Mouse (Mus musculus): Measurements from ENCODE around the gene Ssh1. TPM values are rescaled to one million over a fixed set of nuclear protein-coding genes. Genes with fewer than 3 reads are reported as not detected.

Ssh1 gene
- total and polyA plus RNA-seq, 2 experiments from 2014 or later, result 10.4 to 11.5 TPM

DNA sequence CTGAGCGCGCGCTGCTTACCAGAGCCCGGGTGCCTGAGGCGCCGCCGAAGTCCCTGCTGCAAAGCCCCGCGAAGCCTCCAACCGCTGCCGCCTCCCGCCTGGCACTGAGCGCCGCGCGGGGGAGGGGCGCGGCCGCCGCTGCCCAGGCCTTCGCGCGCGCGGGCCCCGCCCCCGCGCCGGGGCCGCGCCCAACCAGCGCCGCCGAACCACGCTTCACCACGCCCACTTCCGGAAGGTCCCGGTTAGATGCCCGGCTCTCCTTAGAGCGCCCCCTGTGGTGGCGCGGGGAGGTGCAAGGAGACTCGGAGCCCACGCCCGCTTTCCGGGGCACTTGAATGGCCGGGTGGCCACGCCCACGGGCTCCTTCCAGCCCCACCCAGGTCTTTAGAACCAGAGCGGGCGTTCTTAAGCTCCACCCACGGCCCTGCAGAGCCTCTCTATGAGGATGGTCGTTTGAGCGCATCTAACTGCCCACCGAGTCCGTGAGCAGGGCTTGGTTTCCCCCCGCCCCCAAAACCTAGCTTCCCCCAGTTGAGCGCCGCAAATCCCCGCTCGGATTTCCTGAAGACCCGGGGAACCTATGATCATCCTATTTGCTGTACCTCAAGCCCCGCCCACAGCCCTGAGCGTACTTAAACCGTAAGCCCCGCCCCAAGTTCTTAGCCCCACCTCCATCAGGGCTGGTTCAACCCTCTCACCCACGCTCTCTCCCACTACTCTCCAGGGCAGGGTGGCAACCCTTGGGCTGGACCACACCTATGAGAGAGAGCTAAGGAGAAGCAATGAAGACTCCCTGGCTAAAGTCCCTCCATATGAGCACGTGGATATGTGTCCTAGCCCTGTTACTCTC, 84.9 kb downstream of the Ssh1 start, which contains the start of gene Coro1c:
Gene Coro1c (minus strand): TSS at position 167 of the 850 bp plus-strand sequence.
- DNase-seq (peak; percentile 99), ATAC-seq (peak; percentile 91)
- peak within 1 kb of the TSS; percentile 87 for H3K9ac ChIP-seq
- no peaks in the 10 kb centered on the region for H3K27me3 ChIP-seq (ENCODE audit: insufficient read depth, low read length)
- TF ChIP-seq CTCF (IDR thresholded peaks at IDR 0.05; ENCODE audit: low read depth), result peak; percentile 86
- H3K4me3 ChIP-seq (ENCODE audit: low read depth, low read length), result peak within 1 kb of the TSS; percentile 93
- H3K4me1 ChIP-seq (ENCODE audit: insufficient read depth), result peaks cover 22% of the 10 kb centered on the region; the same call in 1 of the 2 replicates
- H3K4me2 ChIP-seq (ENCODE audit: low read depth), result peak within 1 kb of the TSS; percentile 73
- WGBS, result under 1% methylated on average over 50 of the region's 68 CpGs
- H3K27ac ChIP-seq (ENCODE audit: low read depth, low read length), result peak within 1 kb of the TSS; percentile 94
- no peaks in the 10 kb centered on the region for H3K9me3 ChIP-seq (ENCODE audit: low read length)
- no peaks in the 10 kb centered on the region for H3K36me3 ChIP-seq (ENCODE audit: insufficient read depth)

- Histone ChIP-seq H3K4me3 (ENCODE audit: low read depth, low read length) (peak overlapping the region; percentile 93), H3K36me3 (ENCODE audit: insufficient read depth) (no peaks in the 10 kb centered on the region), H3K9me3 (ENCODE audit: low read length) (no peaks in the 10 kb centered on the region), H3K4me1 (ENCODE audit: insufficient read depth) (peaks cover 22% of the 10 kb centered on the region; the same call in 1 of the 2 replicates), H3K27me3 (ENCODE audit: insufficient read depth, low read length) (no peaks in the 10 kb centered on the region), H3K4me2 (ENCODE audit: low read depth) (peak overlapping the region; percentile 73), H3K9ac (peak overlapping the region; percentile 87), H3K27ac (ENCODE audit: low read depth, low read length) (peak overlapping the region; percentile 94)
- 4% methylated on average over 61 of the region's 69 CpGs for WGBS
- 0 out of 2 replicates have a peak, but pooled peaks have one; percentile 1 for TF ChIP-seq CTCF (IDR thresholded peaks at IDR 0.05; ENCODE audit: low read depth)
- DNase-seq (peak; percentile 70), ATAC-seq (peak; percentile 66)
These were observed 85.7 kb downstream of the Ssh1 start for GRCm38 (mm10) chr5:113907786-113908567.

DNA sequence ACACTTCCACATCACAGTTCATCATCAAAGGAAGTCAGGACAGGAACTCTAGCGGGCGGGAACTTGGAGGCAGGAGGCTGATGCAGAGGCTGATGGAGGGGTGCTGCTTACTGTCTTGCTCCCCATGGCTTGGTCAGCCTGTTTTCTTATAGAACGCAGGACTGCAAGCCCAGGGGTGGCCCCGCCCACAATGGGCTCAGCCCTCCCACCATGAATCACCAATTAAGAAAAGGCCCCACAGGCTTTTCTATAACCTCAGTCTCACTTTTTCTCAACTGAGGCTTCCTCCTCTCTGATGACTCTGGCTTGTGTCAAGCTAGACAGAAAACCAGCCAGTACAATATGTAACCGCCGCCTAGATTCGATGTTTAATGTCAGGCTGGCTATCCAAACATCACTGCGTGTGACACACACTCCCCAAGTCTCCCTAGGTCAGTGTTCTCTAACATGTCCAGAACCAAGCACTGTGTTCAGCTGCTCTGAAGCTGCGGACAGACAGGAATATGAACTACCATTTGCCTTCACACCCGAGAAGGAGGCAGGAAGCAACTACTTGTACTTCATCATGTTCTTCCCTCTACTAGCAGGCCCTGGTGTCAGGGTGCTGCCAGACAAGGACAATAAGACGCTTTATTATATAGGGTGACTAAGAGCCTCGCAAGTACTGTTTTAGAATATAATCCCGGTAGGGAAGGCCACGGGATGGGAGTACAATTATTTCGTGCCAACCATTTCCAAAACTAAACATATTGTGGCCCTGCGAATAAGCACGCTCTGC, 86.5 kb downstream of the Ssh1 start:
- H3K27me3 ChIP-seq (ENCODE audit: insufficient read depth, low read length), result no peaks in the 10 kb centered on the region
- no peaks in the 10 kb centered on the region for H3K9me3 ChIP-seq (ENCODE audit: low read length)
- H3K4me2 ChIP-seq (ENCODE audit: low read depth), result peak overlapping the region; percentile 73
- DNase-seq (peak; percentile 41), ATAC-seq (no peak)
- H3K36me3 ChIP-seq (ENCODE audit: insufficient read depth), result no peaks in the 10 kb centered on the region
- peak overlapping the region; percentile 87 for H3K9ac ChIP-seq
- WGBS, result 11% methylated on average over 17 of the region's 17 CpGs
- H3K4me3 ChIP-seq (ENCODE audit: low read depth, low read length), result peak overlapping the region; percentile 93
- peak overlapping the region; percentile 94 for H3K27ac ChIP-seq (ENCODE audit: low read depth, low read length)
- no peak for TF ChIP-seq CTCF (IDR thresholded peaks at IDR 0.05; ENCODE audit: low read depth)
- H3K4me1 ChIP-seq (ENCODE audit: insufficient read depth), result peaks cover 22% of the 10 kb centered on the region; the same call in 1 of the 2 replicates

GRCm38 (mm10) chr5:113904987-113905386, 88.7 kb downstream of the Ssh1 start:
- Histone ChIP-seq H3K9me3 (ENCODE audit: low read length) (no peaks in the 10 kb centered on the region), H3K27ac (ENCODE audit: low read depth, low read length) (no peak overlapping the region), H3K36me3 (ENCODE audit: insufficient read depth) (no peaks in the 10 kb centered on the region), H3K4me3 (ENCODE audit: low read depth, low read length) (no peak overlapping the region), H3K4me1 (ENCODE audit: insufficient read depth) (peaks cover 27% of the 10 kb centered on the region; the same call in 1 of the 2 replicates), H3K9ac (no peak overlapping the region), H3K4me2 (ENCODE audit: low read depth) (peak overlapping the region; percentile 73), H3K27me3 (ENCODE audit: insufficient read depth, low read length) (no peaks in the 10 kb centered on the region)
- no peak for DNase-seq
- WGBS, result 18% methylated on average over 4 of the region's 4 CpGs
- no peak for ATAC-seq
- TF ChIP-seq CTCF (IDR thresholded peaks at IDR 0.05; ENCODE audit: low read depth), result no peak

- DNase-seq, result no peak
- Histone ChIP-seq H3K36me3 (ENCODE audit: insufficient read depth) (no peaks in the 10 kb centered on the region), H3K27me3 (ENCODE audit: insufficient read depth, low read length) (no peaks in the 10 kb centered on the region), H3K9me3 (ENCODE audit: low read length) (no peaks in the 10 kb centered on the region), H3K4me3 (ENCODE audit: low read depth, low read length) (no peak overlapping the region), H3K9ac (no peak overlapping the region), H3K27ac (ENCODE audit: low read depth, low read length) (no peak overlapping the region), H3K4me2 (ENCODE audit: low read depth) (no peak overlapping the region), H3K4me1 (ENCODE audit: insufficient read depth) (peaks cover 27% of the 10 kb centered on the region; the same call in 1 of the 2 replicates)
- WGBS, result 75% methylated on average over 5 of the region's 5 CpGs
- TF ChIP-seq CTCF (IDR thresholded peaks at IDR 0.05; ENCODE audit: low read depth), result no peak
- ATAC-seq, result no peak
These were observed 90.7 kb downstream of the Ssh1 start for GRCm38 (mm10) chr5:113902983-113903382.

DNA sequence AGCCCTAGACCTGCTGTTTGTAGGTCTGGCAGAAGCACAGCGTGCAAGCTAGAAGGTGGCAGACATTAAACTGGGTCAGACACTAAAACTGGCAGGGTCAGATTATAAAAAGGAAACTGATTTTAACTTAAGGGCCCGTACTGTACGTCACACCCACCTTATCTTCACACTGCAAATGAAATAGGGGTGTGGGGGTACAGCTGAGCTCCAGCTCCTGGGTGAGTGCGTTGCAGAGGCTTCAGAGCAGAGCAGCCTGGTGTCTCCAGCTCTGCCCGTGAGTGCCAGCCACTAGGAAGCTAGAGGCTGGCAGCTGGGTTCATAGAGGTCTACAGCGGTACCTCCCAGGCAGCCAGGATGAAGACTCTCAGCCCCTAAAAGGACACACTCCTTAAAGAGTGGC, 91.7 kb downstream of the Ssh1 start:
- 61% methylated on average over 6 of the region's 6 CpGs for WGBS
- H3K27ac ChIP-seq (ENCODE audit: low read depth, low read length), result no peak overlapping the region
- no peaks in the 10 kb centered on the region for H3K36me3 ChIP-seq (ENCODE audit: insufficient read depth)
- no peak overlapping the region for H3K4me2 ChIP-seq (ENCODE audit: low read depth)
- DNase-seq (no peak), ATAC-seq (no peak)
- H3K9ac ChIP-seq, result no peak overlapping the region
- no peak overlapping the region for H3K4me3 ChIP-seq (ENCODE audit: low read depth, low read length)
- no peaks in the 10 kb centered on the region for H3K9me3 ChIP-seq (ENCODE audit: low read length)
- no peak for TF ChIP-seq CTCF (IDR thresholded peaks at IDR 0.05; ENCODE audit: low read depth)
- no peaks in the 10 kb centered on the region for H3K27me3 ChIP-seq (ENCODE audit: insufficient read depth, low read length)
- H3K4me1 ChIP-seq (ENCODE audit: insufficient read depth), result peaks cover 23% of the 10 kb centered on the region; the same call in 1 of the 2 replicates

Data from forebrain, postnatal 0 days (tissue).